Mouse (Mus musculus): ENCODE results near the gene Hoxd10. TPM values are rescaled to one million over a fixed set of nuclear protein-coding genes. Genes with fewer than 3 reads are reported as not detected.

Hoxd10 gene
- total and polyA plus RNA-seq, 2 experiments from 2014 or later: not detected

DNA sequence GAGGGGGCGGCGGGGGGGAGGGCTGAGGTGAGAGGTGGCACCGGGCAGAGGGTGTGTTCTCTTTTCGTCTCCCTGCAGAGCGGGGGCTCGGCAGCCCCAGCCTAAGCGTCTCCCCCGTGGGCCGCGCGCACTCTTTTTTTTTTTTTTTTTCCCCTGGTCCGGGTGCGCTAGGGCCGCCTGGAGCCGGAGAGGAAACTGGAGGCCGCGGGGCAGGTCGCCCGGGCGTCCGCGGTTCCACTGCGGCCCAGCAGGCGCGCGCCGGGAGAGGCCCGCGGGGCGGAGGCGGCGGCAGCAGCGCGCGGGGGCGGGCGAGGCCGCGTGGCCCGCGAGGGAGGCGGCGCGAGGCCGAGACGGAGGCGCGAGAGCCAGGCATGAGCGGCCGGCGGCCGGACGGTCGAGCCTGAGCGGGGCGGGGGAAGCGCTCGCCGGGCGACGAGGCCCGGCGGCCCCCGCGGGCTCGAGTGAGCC lies 13.3 kb downstream of the Hoxd10 start:
- no peaks in the 10 kb centered on the region for H3K4me1 ChIP-seq (ENCODE audit: control insufficient read depth, insufficient read depth)
- H3K4me3 ChIP-seq (ENCODE audit: low read depth, low read length): peak overlapping the region; percentile 52
- DNase-seq (ENCODE audit: low spot score): no peak
- under 1% methylated on average over 51 of the region's 66 CpGs for WGBS
- peak; percentile 12; the same call in 1 of the 2 replicates for ATAC-seq (ENCODE audit: insufficient read depth, low read depth)
- TF ChIP-seq CTCF (IDR thresholded peaks at IDR 0.05; ENCODE audit: low read depth): no peak
- no peak for TF ChIP-seq EP300 (IDR thresholded peaks at IDR 0.05; ENCODE audit: low read depth)
- H3K36me3 ChIP-seq (replicated peaks; ENCODE audit: control insufficient read depth, insufficient read depth, low read length): no peaks in the 10 kb centered on the region
- H3K4me2 ChIP-seq (ENCODE audit: low read depth, low read length): peak overlapping the region; percentile 72
- H3K27ac ChIP-seq (ENCODE audit: low read depth): peak overlapping the region; percentile 7; the same call in 1 of the 2 replicates
- H3K9ac ChIP-seq (replicated peaks; ENCODE audit: low read depth, low read length): peak overlapping the region; percentile 39; the same call in 1 of the 2 replicates
- no peaks in the 10 kb centered on the region for H3K9me3 ChIP-seq (replicated peaks; ENCODE audit: control insufficient read depth, low read length)
- peaks cover 98% of the 10 kb centered on the region for H3K27me3 ChIP-seq (ENCODE audit: control insufficient read depth, insufficient read depth, low read length)

- peaks cover 98% of the 10 kb centered on the region for H3K27me3 ChIP-seq (ENCODE audit: control insufficient read depth, insufficient read depth, low read length)
- DNase-seq (ENCODE audit: low spot score): peak; percentile 5
- TF ChIP-seq CTCF (IDR thresholded peaks at IDR 0.05; ENCODE audit: low read depth): no peak
- no peak for TF ChIP-seq EP300 (IDR thresholded peaks at IDR 0.05; ENCODE audit: low read depth)
These were observed 13.9 kb downstream of the Hoxd10 start for GRCm38 (mm10) chr2:74705467-74706089.

DNA sequence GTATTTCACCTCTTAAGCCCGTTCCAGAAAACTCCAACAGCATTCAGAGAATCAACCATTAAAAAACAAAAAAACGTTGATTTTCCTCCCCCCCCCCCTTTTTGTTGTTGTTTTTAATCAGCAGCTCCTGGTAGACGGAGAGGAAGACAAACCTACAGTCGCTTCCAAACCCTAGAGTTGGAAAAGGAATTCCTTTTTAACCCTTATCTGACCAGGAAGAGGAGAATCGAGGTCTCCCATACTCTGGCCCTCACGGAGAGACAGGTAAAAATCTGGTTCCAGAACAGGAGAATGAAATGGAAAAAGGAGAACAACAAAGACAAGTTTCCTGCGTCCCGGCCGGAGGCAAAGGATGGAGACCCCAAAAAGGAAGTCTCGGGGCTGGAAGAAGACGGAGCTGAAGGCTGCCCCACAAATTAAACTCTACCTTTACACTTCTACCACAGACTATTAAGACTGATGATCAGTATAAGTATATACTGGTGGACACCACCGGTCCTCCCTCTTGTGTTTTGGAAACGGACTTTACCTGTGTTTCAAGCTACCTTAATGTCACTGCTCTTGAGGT lies 14.8 kb downstream of the Hoxd10 start:
- no peak overlapping the region for H3K4me3 ChIP-seq (ENCODE audit: low read depth, low read length)
- WGBS: 7% methylated on average over 13 of the region's 13 CpGs
- peak; percentile 4 for DNase-seq (ENCODE audit: low spot score)
- H3K9me3 ChIP-seq (replicated peaks; ENCODE audit: control insufficient read depth, low read length): no peaks in the 10 kb centered on the region
- TF ChIP-seq CTCF (IDR thresholded peaks at IDR 0.05; ENCODE audit: low read depth) (no peak), EP300 (IDR thresholded peaks at IDR 0.05; ENCODE audit: low read depth) (no peak)
- H3K27me3 ChIP-seq (ENCODE audit: control insufficient read depth, insufficient read depth, low read length): peaks cover 98% of the 10 kb centered on the region
- no peak overlapping the region for H3K4me2 ChIP-seq (ENCODE audit: low read depth, low read length)
- ATAC-seq (ENCODE audit: insufficient read depth, low read depth): no peak
- no peak overlapping the region for H3K27ac ChIP-seq (ENCODE audit: low read depth)
- H3K36me3 ChIP-seq (replicated peaks; ENCODE audit: control insufficient read depth, insufficient read depth, low read length): no peaks in the 10 kb centered on the region
- no peaks in the 10 kb centered on the region for H3K4me1 ChIP-seq (ENCODE audit: control insufficient read depth, insufficient read depth)
- H3K9ac ChIP-seq (replicated peaks; ENCODE audit: low read depth, low read length): no peak overlapping the region

More at GRCm38 (mm10) chr2:74705467-74706089, 13.9 kb downstream of the Hoxd10 start:
- H3K4me3 ChIP-seq (ENCODE audit: low read depth, low read length): peak overlapping the region; percentile 52
- H3K4me2 ChIP-seq (ENCODE audit: low read depth, low read length): peak overlapping the region; percentile 72
- peak overlapping the region; percentile 7; the same call in 1 of the 2 replicates for H3K27ac ChIP-seq (ENCODE audit: low read depth)
- peak; percentile 37; the same call in 1 of the 2 replicates for ATAC-seq (ENCODE audit: insufficient read depth, low read depth)
- H3K9me3 ChIP-seq (replicated peaks; ENCODE audit: control insufficient read depth, low read length): no peaks in the 10 kb centered on the region
- H3K4me1 ChIP-seq (ENCODE audit: control insufficient read depth, insufficient read depth): no peaks in the 10 kb centered on the region
- H3K9ac ChIP-seq (replicated peaks; ENCODE audit: low read depth, low read length): peak overlapping the region; percentile 39; the same call in 1 of the 2 replicates
- no peaks in the 10 kb centered on the region for H3K36me3 ChIP-seq (replicated peaks; ENCODE audit: control insufficient read depth, insufficient read depth, low read length)
- 3% methylated on average over 41 of the region's 85 CpGs for WGBS

- Histone ChIP-seq H3K27me3 (ENCODE audit: control insufficient read depth, insufficient read depth, low read length) (peaks cover 99% of the 10 kb centered on the region), H3K4me1 (ENCODE audit: control insufficient read depth, insufficient read depth) (peaks cover 6% of the 10 kb centered on the region; the same call in 1 of the 2 replicates), H3K27ac (ENCODE audit: low read depth) (no peak overlapping the region), H3K4me2 (ENCODE audit: low read depth, low read length) (no peak overlapping the region), H3K9me3 (replicated peaks; ENCODE audit: control insufficient read depth, low read length) (no peaks in the 10 kb centered on the region), H3K9ac (replicated peaks; ENCODE audit: low read depth, low read length) (no peak overlapping the region), H3K4me3 (ENCODE audit: low read depth, low read length) (no peak overlapping the region), H3K36me3 (replicated peaks; ENCODE audit: control insufficient read depth, insufficient read depth, low read length) (no peaks in the 10 kb centered on the region)
- WGBS: 15% methylated on average over 7 of the region's 7 CpGs
- no peak for TF ChIP-seq EP300 (IDR thresholded peaks at IDR 0.05; ENCODE audit: low read depth)
- TF ChIP-seq CTCF (IDR thresholded peaks at IDR 0.05; ENCODE audit: low read depth): no peak
- DNase-seq (ENCODE audit: low spot score) (no peak), ATAC-seq (ENCODE audit: insufficient read depth, low read depth) (no peak)
These were observed 15.9 kb downstream of the Hoxd10 start for GRCm38 (mm10) chr2:74707599-74707998.

GRCm38 (mm10) chr2:74708676-74709075 lies 17.0 kb downstream of the Hoxd10 start:
- 16% methylated on average over 4 of the region's 4 CpGs for WGBS
- H3K27me3 ChIP-seq (ENCODE audit: control insufficient read depth, insufficient read depth, low read length): peaks cover 99% of the 10 kb centered on the region
- H3K4me2 ChIP-seq (ENCODE audit: low read depth, low read length): no peak overlapping the region
- H3K4me3 ChIP-seq (ENCODE audit: low read depth, low read length): no peak overlapping the region
- H3K9ac ChIP-seq (replicated peaks; ENCODE audit: low read depth, low read length): no peak overlapping the region
- H3K27ac ChIP-seq (ENCODE audit: low read depth): no peak overlapping the region
- H3K4me1 ChIP-seq (ENCODE audit: control insufficient read depth, insufficient read depth): peaks cover 6% of the 10 kb centered on the region; the same call in 1 of the 2 replicates
- no peak for TF ChIP-seq EP300 (IDR thresholded peaks at IDR 0.05; ENCODE audit: low read depth)
- TF ChIP-seq CTCF (IDR thresholded peaks at IDR 0.05; ENCODE audit: low read depth): no peak
- ATAC-seq (ENCODE audit: insufficient read depth, low read depth): no peak
- H3K36me3 ChIP-seq (replicated peaks; ENCODE audit: control insufficient read depth, insufficient read depth, low read length): no peaks in the 10 kb centered on the region
- no peaks in the 10 kb centered on the region for H3K9me3 ChIP-seq (replicated peaks; ENCODE audit: control insufficient read depth, low read length)
- DNase-seq (ENCODE audit: low spot score): no peak
